Mouse (Mus musculus) adrenal gland, adult (tissue): ENCODE measurements at regions not wholly inside any gene's neighbourhood (a gene's known extent, or its start where the extent isn't known, plus 50 kb on each side); places are given as distances from the start of the nearest gene placed in this dataset.

Source experiments
- DNase-seq, 2 experiments: peaks; one replicate each; pipeline ENCODE4 v3.0.0; 2022 to 2023; ENCODE audit warnings: low spot score in 1 of 2; ENCODE audit not compliant: inconsistent age in 2 of 2

GRCm38 (mm10) chr12:63598905-63599304 is 875.6 kb downstream of the Fscb start:
- no peak for DNase-seq

- no peak for DNase-seq
Measured at GRCm38 (mm10) chr12:63554672-63555071, 919.8 kb downstream of the Fscb start.

- DNase-seq: peak in 1 of 2 experiments; percentile 30
Measured at GRCm38 (mm10) chr12:63552831-63553230, 921.7 kb downstream of the Fscb start.

- no peak for DNase-seq
Measured at GRCm38 (mm10) chr12:63534084-63534483, 940.4 kb downstream of the Fscb start.

- no peak for DNase-seq
Measured at GRCm38 (mm10) chr12:63503774-63504173, 970.7 kb downstream of the Fscb start.

- no peak for DNase-seq
Measured at GRCm38 (mm10) chr12:63490405-63490804, 984.1 kb downstream of the Fscb start.

GRCm38 (mm10) chr12:63484087-63484486 is 990.4 kb downstream of the Fscb start:
- no peak for DNase-seq

GRCm38 (mm10) chr12:63468936-63469335 is 1005.6 kb downstream of the Fscb start:
- no peak for DNase-seq
